Mouse (Mus musculus) monocyte, adult 59 days (primary cell): ENCODE data around the gene Sytl1. TPM values are rescaled to one million over a fixed set of nuclear protein-coding genes. Genes with fewer than 3 reads are reported as not detected.

Source experiments
- total RNA-seq, 2 experiments: library from RNA; stranded (reverse); gene quantifications; one replicate each; pipeline ENCODE4 v1.2.4; 2023

Sytl1 gene
- total RNA-seq = under 1 TPM; 0.67 to 0.73 TPM

GRCm38 (mm10) chr4:133262882-133263281 is at the start of gene Sytl1:
Sytl1 (minus strand) TSS chr4:133263113.

GRCm38 (mm10) chr4:133277104-133278026 is 14.5 kb upstream of the Sytl1 start, which contains the start of gene Tmem222:
Tmem222 (minus strand) TSS chr4:133277792.

GRCm38 (mm10) chr4:133240490-133240921 is 22.4 kb downstream of the Sytl1 start, which contains the start of gene Map3k6:
Map3k6 (plus strand) TSS chr4:133240818.

GRCm38 (mm10) chr4:133211751-133212561 is 51.0 kb downstream of the Sytl1 start, which contains the start of the genes Cd164l2 and Gpr3:
Cd164l2 (plus strand) TSS chr4:133212131.
Gpr3 (minus strand) TSS chr4:133212536.

Other genes with a start within 250 kb of the Sytl1 start
- 100 to 1,000 TPM; 361 to 372 TPM for gene Wasf2, start 132.6 kb downstream of the Sytl1 start, total RNA-seq
- gene Cd164l2, start 51.0 kb downstream of the Sytl1 start, total RNA-seq = 1 to 10 TPM in 1 of 2 experiments, not detected in 1; 1.2 TPM
- under 1 TPM; 0.26 to 0.61 TPM for gene Gpr3, start 50.6 kb downstream of the Sytl1 start, total RNA-seq
- gene Map3k6, start 22.3 kb downstream of the Sytl1 start, total RNA-seq = 10 to 100 TPM in 1 of 2 experiments, 1 to 10 TPM in 1; 6.7 to 11.1 TPM
- gene Tmem222, start 14.7 kb upstream of the Sytl1 start, total RNA-seq = 10 to 100 TPM; 35.3 to 41.7 TPM
- 10 to 100 TPM; 33.2 to 36.7 TPM for gene Wdtc1, start 90.4 kb upstream of the Sytl1 start, total RNA-seq
- gene Slc9a1, start 106.6 kb upstream of the Sytl1 start, total RNA-seq = 10 to 100 TPM; 53.1 to 56.3 TPM
- gene Tent5b, start 217.0 kb upstream of the Sytl1 start, total RNA-seq = not detected
- 1 to 10 TPM in 1 of 2 experiments, not detected in 1; 1.2 TPM for gene Trnp1, start 235.4 kb upstream of the Sytl1 start, total RNA-seq